Mouse (Mus musculus) embryonic fibroblast, embryonic 13.5 days (primary cell): ENCODE data around the gene Map3k1.

Source experiments
- CTCF ChIP-seq: IDR thresholded peaks from 2 replicates; pipeline ENCODE4 v1.5.1; 2011; ENCODE audit warnings: mild to moderate bottlenecking, control low read depth, low read length, moderate library complexity, borderline replicate concordance; ENCODE audit not compliant: insufficient read depth
- POLR2A ChIP-seq: IDR thresholded peaks from 2 replicates; pipeline ENCODE4 v1.6.1; 2011; ENCODE audit warnings: low read depth, mild to moderate bottlenecking, control low read depth, low read length, moderate library complexity

DNA sequence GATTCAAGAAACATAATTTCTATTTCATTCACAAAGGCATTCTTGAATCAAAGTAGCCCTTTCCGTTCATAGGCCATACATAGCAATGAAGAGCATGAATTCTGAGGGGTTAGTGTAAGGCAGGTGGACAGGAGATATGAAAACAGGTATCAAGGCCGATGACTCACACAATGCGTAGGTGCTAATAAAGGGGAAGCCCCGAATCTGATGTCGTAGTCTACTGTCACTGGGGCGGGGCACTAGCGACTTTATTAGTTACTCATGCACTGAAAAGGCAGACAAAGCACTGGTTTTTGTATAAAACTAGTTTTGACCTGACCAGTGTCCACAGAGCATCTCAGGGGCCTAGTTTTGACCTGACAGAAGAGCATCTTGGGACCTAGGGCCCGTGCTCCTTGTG is 36.7 kb downstream of the Map3k1 start:
- TF ChIP-seq POLR2A (no peak), CTCF (no peak)
